Mouse (Mus musculus) urinary bladder, adult 2 months (tissue): ENCODE measurements around the gene Cenpc1. TPM values are rescaled to one million over a fixed set of nuclear protein-coding genes. Genes with fewer than 3 reads are reported as not detected.
A peak's percentile ranks its signal among the peaks of the same experiment; 100 is the strongest.

Source experiments
- DNase-seq: peaks from one replicate; pipeline ENCODE4 v3.0.0; 2022; ENCODE audit warnings: low spot score
- polyA plus RNA-seq: library from polyadenylated mRNA; depleted of rRNA; stranded (reverse); fragments of >200 nt; gene quantifications from 2 replicates; pipeline ENCODE4 v1.2.3, GENCODE M21; 2012; rRNA removed

The Cenpc1 gene
- polyA plus RNA-seq = 9.1 and 9.5 TPM in 2 replicates

- DNase-seq = peak; percentile 82
These were observed at the start of gene Cenpc1 for GRCm38 (mm10) chr5:86065101-86065875. Cenpc1 (minus strand) TSS chr5:86065583.

- DNase-seq = no peak
These were observed 48.6 kb upstream of the Cenpc1 start for GRCm38 (mm10) chr5:86113997-86114396.

- no peak for DNase-seq
These were observed 47.7 kb upstream of the Cenpc1 start for GRCm38 (mm10) chr5:86113037-86113436.

DNA sequence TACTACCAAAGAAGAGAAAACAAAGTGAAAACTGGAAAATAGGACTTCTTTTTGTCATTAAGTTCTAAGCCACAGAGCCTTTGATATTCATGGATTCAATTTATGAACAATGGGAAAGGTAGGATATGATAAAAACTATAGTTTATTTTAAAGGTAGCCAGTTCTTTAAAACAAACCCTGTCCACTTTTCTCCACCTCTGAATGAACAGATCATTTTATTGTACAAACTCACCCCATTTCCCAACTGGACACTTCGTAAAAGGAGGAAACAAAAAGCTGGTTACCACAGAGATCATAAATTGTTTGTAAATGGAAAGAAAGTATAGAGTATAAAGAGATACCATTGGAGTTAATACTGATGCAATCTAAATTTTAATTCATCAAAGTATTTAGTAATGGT is 45.7 kb upstream of the Cenpc1 start:
- DNase-seq = no peak

DNA sequence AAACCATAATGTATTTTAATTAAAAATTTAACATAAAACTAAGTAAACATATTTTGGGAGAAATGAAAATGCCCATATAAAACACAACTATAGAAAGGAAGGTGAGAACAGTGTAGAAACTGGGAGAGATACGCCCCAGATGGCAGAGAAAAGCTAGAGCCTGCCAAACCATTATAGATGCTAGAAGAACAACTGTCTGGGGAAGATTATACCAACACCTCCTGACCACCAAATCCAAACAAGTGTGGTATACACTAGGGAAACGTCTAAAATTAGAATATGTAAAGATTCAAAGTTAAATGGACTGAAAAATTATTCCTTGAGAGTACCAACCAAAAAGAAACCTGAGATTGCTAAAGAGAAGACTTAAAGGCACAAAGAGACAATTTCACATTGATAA is 41.2 kb upstream of the Cenpc1 start:
- no peak for DNase-seq

DNA sequence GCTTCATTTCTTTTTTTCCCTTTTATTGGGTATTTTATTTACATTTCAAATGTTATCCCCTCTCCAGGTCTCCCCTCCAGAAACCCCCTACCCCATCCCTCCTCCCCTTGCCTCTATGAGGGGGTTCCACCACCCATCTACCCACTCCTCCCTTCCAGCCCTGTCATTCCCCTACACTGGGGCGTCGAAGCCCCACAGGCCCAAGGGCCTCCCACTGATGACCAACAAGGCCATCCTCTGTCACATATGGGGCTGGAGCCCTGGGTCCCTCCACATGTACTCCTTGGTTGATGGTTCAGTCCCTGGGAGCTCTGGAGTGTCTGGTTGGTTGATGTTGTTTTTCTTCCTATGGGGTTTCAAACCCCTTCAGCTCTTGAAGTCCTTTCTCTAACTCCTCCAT is 36.8 kb upstream of the Cenpc1 start:
- DNase-seq = no peak

DNA sequence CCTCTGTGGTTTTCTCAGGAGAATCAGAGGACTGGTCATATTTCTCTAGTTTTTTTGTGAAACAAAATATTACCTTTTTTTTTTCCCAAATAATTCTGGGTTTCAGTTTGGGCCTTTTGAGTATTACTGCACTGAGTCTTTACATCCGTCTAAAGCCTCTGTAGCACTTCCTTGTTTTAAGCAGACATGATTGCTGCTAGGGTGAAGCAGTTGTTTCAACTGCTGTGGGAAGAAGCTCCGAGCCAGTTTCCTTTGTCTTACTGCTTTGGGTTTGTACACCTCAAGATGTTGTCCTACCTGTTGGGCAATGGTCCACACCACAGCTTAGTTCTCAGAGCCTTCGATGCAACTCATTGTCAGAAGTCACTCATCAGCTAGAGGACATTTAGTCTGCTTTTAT is 35.2 kb upstream of the Cenpc1 start:
- DNase-seq = no peak

- no peak for DNase-seq
These were observed 33.6 kb upstream of the Cenpc1 start for GRCm38 (mm10) chr5:86098988-86099387.

DNA sequence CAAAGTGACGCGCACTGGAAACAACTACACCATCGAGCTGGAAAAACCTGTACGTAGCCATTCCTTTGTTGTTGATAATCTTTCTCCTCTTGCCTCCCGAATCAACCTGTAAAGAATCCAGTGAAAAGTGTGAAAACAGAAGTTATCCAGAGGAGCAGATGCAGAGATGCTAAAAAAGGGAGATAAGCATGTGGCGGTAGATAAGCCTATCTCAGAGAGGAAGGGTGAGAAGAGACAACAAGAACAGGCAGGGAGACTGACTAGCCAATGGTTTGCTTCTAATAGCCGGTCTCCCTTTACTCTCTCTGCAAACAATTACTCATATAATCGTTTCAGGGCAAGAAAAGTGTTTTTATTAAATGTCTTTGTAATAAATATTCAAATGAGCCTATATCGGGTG is 29.4 kb upstream of the Cenpc1 start:
- DNase-seq = no peak

DNA sequence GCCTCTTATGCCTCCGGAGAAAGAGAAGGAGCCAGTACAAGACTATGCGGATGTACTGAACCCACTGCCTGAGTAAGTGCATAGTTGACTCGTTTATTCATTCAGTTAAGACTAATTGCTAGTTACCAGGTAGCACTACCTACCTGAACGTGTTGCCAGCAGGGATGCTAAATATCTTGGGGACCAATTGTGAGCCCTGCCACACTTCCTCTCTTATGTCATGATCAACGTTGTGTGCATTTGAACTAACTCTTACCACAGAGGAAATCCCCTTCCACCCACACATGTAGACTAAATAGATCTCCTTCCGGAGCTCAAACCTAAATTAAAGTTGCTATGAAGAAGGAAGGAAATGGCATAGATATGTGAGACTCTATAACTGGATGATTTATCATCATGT is 21.4 kb upstream of the Cenpc1 start:
- DNase-seq = no peak

GRCm38 (mm10) chr5:86084979-86085378 is 19.6 kb upstream of the Cenpc1 start:
- DNase-seq = no peak

- no peak for DNase-seq
These were observed 18.6 kb upstream of the Cenpc1 start for GRCm38 (mm10) chr5:86083987-86084386.

- DNase-seq = no peak
These were observed 13.4 kb upstream of the Cenpc1 start for GRCm38 (mm10) chr5:86078720-86079334.

GRCm38 (mm10) chr5:86072756-86073386 is 7.5 kb upstream of the Cenpc1 start:
- DNase-seq = no peak

DNA sequence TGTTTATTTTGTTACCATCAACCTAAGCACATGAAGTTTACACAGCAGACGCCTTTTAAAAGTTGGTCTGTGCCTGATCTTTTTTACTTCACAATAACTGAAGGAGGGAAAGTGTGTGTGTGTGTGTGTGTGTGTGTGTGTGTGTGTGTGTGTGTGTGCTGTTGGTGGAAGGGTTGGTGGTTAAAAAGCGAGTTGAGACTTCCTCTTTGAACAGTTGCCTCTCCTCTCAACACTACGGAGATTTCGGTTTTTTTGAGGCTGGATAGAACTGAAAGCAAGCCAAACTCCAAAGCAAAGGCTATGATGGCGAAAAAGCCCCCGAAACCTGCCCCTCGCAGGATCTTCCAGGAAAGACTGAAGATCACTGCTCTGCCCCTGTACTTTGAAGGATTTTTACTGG is 6.2 kb upstream of the Cenpc1 start, which contains the start of gene Stap1:
TSS of gene Stap1 (plus strand) at position 209 of the 400 bp plus-strand sequence.
- DNase-seq = no peak

DNA sequence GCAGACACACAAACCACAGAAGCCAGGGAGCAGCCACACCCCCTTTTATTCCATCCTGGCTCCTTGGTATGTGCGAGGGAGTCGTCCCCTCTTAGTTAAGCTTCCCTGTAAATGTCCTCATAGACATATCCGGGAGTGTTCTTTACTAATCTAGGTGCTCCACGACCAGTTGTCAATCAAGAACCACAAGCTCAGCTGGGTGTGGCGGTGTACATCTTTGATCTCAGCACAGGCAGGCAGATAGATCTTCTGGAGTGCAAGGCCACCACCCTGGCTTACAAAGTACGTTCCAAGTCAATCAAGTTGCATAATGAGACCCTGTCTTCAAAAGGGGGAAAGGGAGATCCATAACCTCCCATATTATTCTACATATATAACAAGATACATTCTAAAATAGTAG is 3.7 kb upstream of the Cenpc1 start:
- no peak for DNase-seq

- DNase-seq = no peak
These were observed 3.1 kb upstream of the Cenpc1 start for GRCm38 (mm10) chr5:86068451-86068850.

DNA sequence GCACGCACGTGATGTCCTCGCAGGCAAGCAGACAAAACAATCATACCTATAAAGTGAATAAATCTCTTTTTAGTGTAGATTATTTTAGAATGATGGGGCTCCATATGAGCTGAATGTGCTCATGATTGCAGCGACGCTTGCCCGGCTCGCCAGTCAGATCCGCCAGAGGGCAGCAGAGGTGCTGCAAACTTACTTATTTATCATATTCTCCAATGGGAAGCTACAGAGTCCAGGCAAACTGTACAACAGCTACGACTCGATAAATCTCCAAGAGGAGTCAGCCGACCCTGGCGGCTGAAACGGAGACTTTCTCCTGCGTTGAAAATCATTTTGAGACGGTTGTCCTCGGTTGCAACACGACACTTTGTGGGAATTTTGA is 1.2 kb upstream of the Cenpc1 start:
- peak; percentile 65 for DNase-seq

GRCm38 (mm10) chr5:86065876-86066550 is 630 bp upstream of the Cenpc1 start:
- DNase-seq = no peak

DNA sequence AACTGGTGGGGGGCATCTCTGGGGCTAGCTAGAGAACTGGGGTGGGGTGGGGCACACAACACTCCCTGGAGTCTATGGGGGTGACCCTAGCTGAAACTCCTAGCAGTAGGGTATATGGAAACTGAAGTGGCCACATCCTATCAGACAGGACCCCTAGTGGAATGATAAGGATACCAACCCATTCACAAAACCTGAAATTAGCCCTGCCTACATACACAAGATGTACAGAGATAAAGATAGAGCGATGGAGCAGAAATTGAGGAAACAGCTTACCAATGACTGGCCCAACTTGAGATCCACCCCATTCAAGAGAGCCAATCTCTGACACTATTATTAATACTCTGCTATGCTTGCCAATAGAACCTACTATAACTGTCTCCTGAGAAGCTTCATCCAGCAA is 1.9 kb downstream of the Cenpc1 start:
- DNase-seq = no peak

DNA sequence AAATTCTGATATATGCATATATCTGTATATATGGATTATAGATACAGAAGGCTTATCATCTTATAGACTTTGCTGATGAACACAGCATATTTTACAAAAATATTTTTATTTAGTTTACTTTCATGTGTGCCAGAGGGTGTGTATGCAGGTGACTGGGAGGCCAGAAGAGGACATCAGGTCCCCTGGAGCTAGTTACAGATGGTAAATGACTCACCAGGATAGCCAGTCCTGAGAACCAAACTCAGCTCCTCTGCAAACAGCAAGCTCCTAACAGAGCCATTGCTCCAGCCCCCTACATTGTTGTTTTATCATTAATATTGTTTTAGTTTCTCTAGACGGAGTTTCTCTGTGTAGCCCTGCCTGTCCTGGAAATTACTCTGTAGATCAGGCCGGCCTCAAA is 35.6 kb downstream of the Cenpc1 start:
- no peak for DNase-seq
